Mouse (Mus musculus): ENCODE data around the gene Ccser1. TPM values are rescaled to one million over a fixed set of nuclear protein-coding genes. Genes with fewer than 3 reads are reported as not detected.
A peak's percentile ranks its signal among the peaks of the same experiment; 100 is the strongest.

Ccser1 gene
- 1.6 and 2.2 TPM in 2 replicates for polyA plus RNA-seq (2016; fragmentation: Nextera tagmentation; extraction: Ambion mirVana)

DNA sequence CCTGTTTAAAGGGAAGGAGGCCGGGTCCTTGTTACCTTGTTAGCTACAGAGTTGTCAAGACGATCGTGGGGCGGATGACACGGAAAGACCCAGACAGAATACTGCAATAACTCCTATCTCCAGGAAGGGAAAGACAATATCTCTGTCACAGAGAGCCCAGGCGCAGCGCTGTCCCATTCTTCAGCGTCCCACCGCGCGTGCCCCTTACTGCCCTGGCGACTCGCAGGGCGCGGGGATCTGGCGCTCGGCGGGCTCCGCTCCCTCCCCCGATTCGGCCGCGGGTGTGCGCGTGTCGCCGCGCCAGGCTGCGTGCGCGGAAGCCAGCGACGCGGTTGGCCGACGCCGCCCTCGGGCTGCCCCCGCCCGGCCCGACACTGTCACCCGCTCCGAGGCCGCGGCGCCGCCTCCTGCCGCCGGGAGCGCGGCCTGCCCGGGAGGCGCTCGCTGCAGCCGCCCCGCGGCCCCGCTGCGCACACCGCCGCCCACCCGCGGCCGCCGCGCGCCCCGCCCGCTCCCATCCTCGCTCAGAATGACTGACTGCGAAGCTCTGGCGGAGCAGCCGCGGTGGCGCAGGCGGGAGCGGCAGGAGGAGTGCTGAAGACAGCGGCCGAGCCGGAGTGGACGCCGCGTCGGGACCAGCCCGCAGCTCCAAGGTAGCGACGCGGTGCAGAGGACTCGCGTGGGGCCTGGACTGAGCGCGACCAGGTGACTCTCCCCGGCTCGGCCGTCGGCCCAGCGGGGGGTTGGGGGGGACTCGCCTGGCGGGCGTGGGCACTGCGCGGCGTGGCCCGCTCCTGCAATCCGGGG is at the start of gene Ccser1:
Gene Ccser1 (plus strand): TSS at position 376 of the 807 bp plus-strand sequence.
- H3K27me3 ChIP-seq (replicated peaks): peaks cover 7% of the 10 kb centered on the region
- 2% methylated on average over 100 of the region's 105 CpGs for WGBS
- peak within 1 kb of the TSS; percentile 78 for H3K4me3 ChIP-seq
- ATAC-seq (ENCODE audit: insufficient number of reproducible peaks, low FRiP score): peak; percentile 87
- H3K4me2 ChIP-seq: peak within 1 kb of the TSS; percentile 100
- peak within 1 kb of the TSS; percentile 82 for H3K9ac ChIP-seq
- no peak within 1 kb of the TSS for H3K27ac ChIP-seq (ENCODE audit: poor library complexity, severe bottlenecking)
- H3K4me1 ChIP-seq (replicated peaks): no peaks in the 10 kb centered on the region
- no peaks in the 10 kb centered on the region for H3K9me3 ChIP-seq (replicated peaks)
- no peaks in the 10 kb centered on the region for H3K36me3 ChIP-seq

GRCm38 (mm10) chr6:61136436-61136835 is 43.7 kb upstream of the Ccser1 start:
- Histone ChIP-seq H3K27me3 (replicated peaks) (no peaks in the 10 kb centered on the region), H3K4me1 (replicated peaks) (no peaks in the 10 kb centered on the region), H3K4me2 (no peak overlapping the region), H3K36me3 (no peaks in the 10 kb centered on the region), H3K9ac (no peak overlapping the region), H3K9me3 (replicated peaks) (0 out of 2 replicates have a peak, but pooled peaks cover 6% of the 10 kb centered on the region), H3K27ac (ENCODE audit: poor library complexity, severe bottlenecking) (no peak overlapping the region), H3K4me3 (no peak overlapping the region)
- no peak for ATAC-seq (ENCODE audit: insufficient number of reproducible peaks, low FRiP score)
- WGBS: 75% methylated on average over 2 of the region's 2 CpGs

DNA sequence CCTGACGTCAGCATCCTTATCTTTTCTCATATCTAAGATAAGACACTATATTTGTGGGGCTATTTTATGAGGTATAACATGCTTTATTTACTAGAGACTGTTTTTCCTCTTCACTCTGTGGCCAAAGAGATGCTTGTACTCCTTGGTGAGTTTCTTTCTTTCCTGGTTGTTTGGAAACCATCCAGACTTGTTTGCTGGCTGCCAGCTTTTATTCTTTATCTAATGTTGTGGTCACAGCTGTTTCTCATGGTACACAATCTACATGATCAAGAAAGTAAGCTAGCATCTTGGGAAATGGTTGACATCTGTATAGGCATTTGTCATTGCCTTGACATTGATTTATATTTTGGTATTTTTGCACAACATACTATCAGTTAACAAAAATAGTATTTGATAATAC is 37.1 kb upstream of the Ccser1 start:
- no peak overlapping the region for H3K4me3 ChIP-seq
- H3K27me3 ChIP-seq (replicated peaks): no peaks in the 10 kb centered on the region
- H3K4me1 ChIP-seq (replicated peaks): no peaks in the 10 kb centered on the region
- H3K9ac ChIP-seq: no peak overlapping the region
- no peak overlapping the region for H3K4me2 ChIP-seq
- H3K27ac ChIP-seq (ENCODE audit: poor library complexity, severe bottlenecking): no peak overlapping the region
- no peaks in the 10 kb centered on the region for H3K9me3 ChIP-seq (replicated peaks)
- H3K36me3 ChIP-seq: no peaks in the 10 kb centered on the region
- WGBS: 37% methylated on average over 1 of the region's 1 CpGs
- no peak for ATAC-seq (ENCODE audit: insufficient number of reproducible peaks, low FRiP score)

GRCm38 (mm10) chr6:61152924-61153323 is 27.2 kb upstream of the Ccser1 start:
- ATAC-seq (ENCODE audit: insufficient number of reproducible peaks, low FRiP score): no peak
- Histone ChIP-seq H3K4me3 (no peak overlapping the region), H3K27ac (ENCODE audit: poor library complexity, severe bottlenecking) (no peak overlapping the region), H3K9ac (no peak overlapping the region), H3K9me3 (replicated peaks) (no peaks in the 10 kb centered on the region), H3K4me1 (replicated peaks) (no peaks in the 10 kb centered on the region), H3K36me3 (no peaks in the 10 kb centered on the region), H3K4me2 (no peak overlapping the region), H3K27me3 (replicated peaks) (no peaks in the 10 kb centered on the region)
- WGBS: 76% methylated on average over 3 of the region's 3 CpGs

DNA sequence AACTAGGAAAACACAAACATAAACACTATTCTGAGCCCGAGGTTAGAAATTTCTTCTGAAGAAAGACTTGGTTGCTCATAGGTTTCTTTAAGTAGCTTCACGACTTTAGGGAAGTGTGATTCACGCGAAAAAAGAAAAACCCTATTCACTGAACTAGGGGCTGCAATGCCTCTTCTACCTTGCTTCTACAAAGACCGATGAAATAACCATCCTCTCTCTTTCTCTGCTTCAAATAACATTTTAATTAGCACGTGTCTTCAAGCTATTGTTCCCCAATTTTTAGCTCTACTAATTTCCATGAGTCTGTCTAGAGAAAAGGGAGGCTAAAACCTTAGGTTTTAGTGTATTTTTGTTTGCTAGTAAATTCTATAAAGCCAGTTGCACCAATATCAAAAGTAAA is 25.5 kb upstream of the Ccser1 start:
- Histone ChIP-seq H3K4me2 (no peak overlapping the region), H3K9ac (no peak overlapping the region), H3K27me3 (replicated peaks) (no peaks in the 10 kb centered on the region), H3K27ac (ENCODE audit: poor library complexity, severe bottlenecking) (no peak overlapping the region), H3K9me3 (replicated peaks) (no peaks in the 10 kb centered on the region), H3K4me1 (replicated peaks) (no peaks in the 10 kb centered on the region), H3K4me3 (no peak overlapping the region), H3K36me3 (no peaks in the 10 kb centered on the region)
- 55% methylated on average over 6 of the region's 6 CpGs for WGBS
- ATAC-seq (ENCODE audit: insufficient number of reproducible peaks, low FRiP score): no peak

DNA sequence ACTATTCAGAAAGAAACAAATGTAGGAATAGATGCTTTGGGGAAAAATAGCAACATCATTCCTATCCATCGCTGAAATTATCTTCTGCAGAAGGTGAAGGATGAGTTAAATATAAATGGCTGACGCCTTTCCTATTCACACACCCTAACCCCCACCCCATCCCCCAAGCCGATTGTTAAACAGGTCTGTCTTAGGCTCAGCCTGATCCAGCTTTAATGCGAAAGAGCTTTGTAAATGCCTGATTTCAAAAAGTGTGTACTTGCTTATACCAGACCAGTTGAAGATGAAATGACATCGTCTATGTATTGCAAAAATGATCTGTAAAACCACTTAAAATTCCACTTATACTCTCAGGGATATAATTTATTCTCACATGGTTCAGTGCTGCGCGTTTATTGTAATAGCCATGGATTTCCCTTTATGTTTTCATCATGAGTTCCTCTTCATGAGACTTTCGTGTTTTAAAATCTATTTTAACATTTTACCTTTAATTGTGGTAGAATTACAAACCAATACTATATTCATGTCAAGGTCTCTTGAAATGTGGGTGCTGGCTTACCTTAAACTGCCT is 25.0 kb upstream of the Ccser1 start:
- Histone ChIP-seq H3K27ac (ENCODE audit: poor library complexity, severe bottlenecking) (no peak overlapping the region), H3K9me3 (replicated peaks) (no peaks in the 10 kb centered on the region), H3K4me2 (no peak overlapping the region), H3K9ac (no peak overlapping the region), H3K36me3 (no peaks in the 10 kb centered on the region), H3K4me1 (replicated peaks) (no peaks in the 10 kb centered on the region), H3K4me3 (no peak overlapping the region), H3K27me3 (replicated peaks) (no peaks in the 10 kb centered on the region)
- ATAC-seq (ENCODE audit: insufficient number of reproducible peaks, low FRiP score): no peak
- 68% methylated on average over 8 of the region's 8 CpGs for WGBS

DNA sequence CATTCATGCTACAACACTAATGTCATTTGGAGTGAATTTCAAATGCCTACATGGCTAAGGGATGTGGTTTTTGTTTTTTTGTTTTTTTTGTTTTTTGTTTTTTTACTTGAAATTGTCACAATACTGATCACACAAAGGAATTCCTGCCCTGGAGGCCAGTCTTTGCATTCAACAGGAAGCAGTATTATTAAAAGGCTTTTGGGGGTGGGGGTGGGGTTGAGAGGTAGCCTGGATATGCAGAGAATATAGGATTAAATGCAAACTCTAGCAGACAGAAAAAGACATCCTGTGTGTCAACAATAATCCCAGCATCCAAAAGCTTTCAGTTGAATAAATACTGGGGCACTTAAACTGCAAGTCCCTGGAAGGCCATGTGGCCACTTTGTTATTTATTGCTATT is 24.4 kb upstream of the Ccser1 start:
- Histone ChIP-seq H3K4me1 (replicated peaks) (no peaks in the 10 kb centered on the region), H3K9me3 (replicated peaks) (no peaks in the 10 kb centered on the region), H3K4me2 (no peak overlapping the region), H3K9ac (no peak overlapping the region), H3K4me3 (no peak overlapping the region), H3K36me3 (no peaks in the 10 kb centered on the region), H3K27me3 (replicated peaks) (no peaks in the 10 kb centered on the region), H3K27ac (ENCODE audit: poor library complexity, severe bottlenecking) (no peak overlapping the region)
- ATAC-seq (ENCODE audit: insufficient number of reproducible peaks, low FRiP score): no peak

- Histone ChIP-seq H3K27ac (ENCODE audit: poor library complexity, severe bottlenecking) (no peak overlapping the region), H3K4me1 (replicated peaks) (no peaks in the 10 kb centered on the region), H3K27me3 (replicated peaks) (no peaks in the 10 kb centered on the region), H3K9me3 (replicated peaks) (no peaks in the 10 kb centered on the region), H3K4me3 (no peak overlapping the region), H3K4me2 (no peak overlapping the region), H3K9ac (no peak overlapping the region), H3K36me3 (no peaks in the 10 kb centered on the region)
- ATAC-seq (ENCODE audit: insufficient number of reproducible peaks, low FRiP score): no peak
Observed at GRCm38 (mm10) chr6:61162117-61162516, 18.0 kb upstream of the Ccser1 start.

GRCm38 (mm10) chr6:61166891-61167290 is 13.2 kb upstream of the Ccser1 start:
- Histone ChIP-seq H3K4me2 (no peak overlapping the region), H3K9ac (no peak overlapping the region), H3K4me3 (no peak overlapping the region), H3K36me3 (no peaks in the 10 kb centered on the region), H3K27me3 (replicated peaks) (no peaks in the 10 kb centered on the region), H3K27ac (ENCODE audit: poor library complexity, severe bottlenecking) (no peak overlapping the region), H3K4me1 (replicated peaks) (no peaks in the 10 kb centered on the region), H3K9me3 (replicated peaks) (no peaks in the 10 kb centered on the region)
- WGBS: 85% methylated on average over 1 of the region's 1 CpGs
- ATAC-seq (ENCODE audit: insufficient number of reproducible peaks, low FRiP score): no peak

- Histone ChIP-seq H3K4me1 (replicated peaks) (no peaks in the 10 kb centered on the region), H3K9ac (no peak overlapping the region), H3K27ac (ENCODE audit: poor library complexity, severe bottlenecking) (no peak overlapping the region), H3K27me3 (replicated peaks) (peaks cover 7% of the 10 kb centered on the region), H3K9me3 (replicated peaks) (no peaks in the 10 kb centered on the region), H3K36me3 (no peaks in the 10 kb centered on the region), H3K4me2 (no peak overlapping the region), H3K4me3 (no peak overlapping the region)
- 88% methylated on average over 1 of the region's 1 CpGs for WGBS
- no peak for ATAC-seq (ENCODE audit: insufficient number of reproducible peaks, low FRiP score)
Observed at GRCm38 (mm10) chr6:61176126-61176525, 4.0 kb upstream of the Ccser1 start.

DNA sequence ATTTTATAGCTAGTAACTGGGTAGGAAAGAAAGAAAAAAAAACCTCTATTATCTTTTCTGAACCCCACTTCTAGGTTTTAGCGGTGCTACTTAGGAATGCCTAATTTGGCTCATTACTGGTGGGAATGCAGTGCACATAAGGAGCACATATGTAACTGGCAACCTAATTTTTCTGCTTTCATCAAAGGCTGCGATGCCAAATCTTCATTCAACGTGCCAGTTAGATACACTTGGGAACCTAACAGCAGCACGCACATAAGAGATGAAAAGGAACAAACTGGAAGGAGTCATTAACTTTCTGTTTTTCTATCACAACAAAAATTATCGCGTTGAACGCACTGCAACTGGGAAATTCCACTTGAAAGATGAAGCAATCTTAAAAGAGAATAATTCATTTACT is 2.6 kb upstream of the Ccser1 start:
- H3K4me3 ChIP-seq: no peak overlapping the region
- H3K27ac ChIP-seq (ENCODE audit: poor library complexity, severe bottlenecking): no peak overlapping the region
- peaks cover 7% of the 10 kb centered on the region for H3K27me3 ChIP-seq (replicated peaks)
- no peaks in the 10 kb centered on the region for H3K36me3 ChIP-seq
- no peaks in the 10 kb centered on the region for H3K4me1 ChIP-seq (replicated peaks)
- H3K9me3 ChIP-seq (replicated peaks): no peaks in the 10 kb centered on the region
- 75% methylated on average over 7 of the region's 7 CpGs for WGBS
- ATAC-seq (ENCODE audit: insufficient number of reproducible peaks, low FRiP score): no peak
- no peak overlapping the region for H3K4me2 ChIP-seq
- no peak overlapping the region for H3K9ac ChIP-seq

DNA sequence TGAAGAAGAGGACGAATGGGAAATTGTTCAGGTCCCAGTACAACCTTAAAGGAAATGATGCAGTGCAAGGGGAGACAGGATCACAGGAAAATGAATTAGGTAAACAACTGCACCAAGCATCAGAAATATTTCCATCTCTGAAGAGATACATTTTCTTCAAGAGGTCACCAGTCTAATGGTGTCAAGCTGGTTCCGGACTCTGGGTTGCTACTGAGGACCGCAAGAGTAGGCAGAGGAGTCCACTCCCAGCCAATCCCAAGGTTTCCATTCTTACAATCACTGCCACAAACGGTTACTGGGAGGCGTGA is 529 bp upstream of the Ccser1 start:
- H3K9me3 ChIP-seq (replicated peaks): no peaks in the 10 kb centered on the region
- no peaks in the 10 kb centered on the region for H3K4me1 ChIP-seq (replicated peaks)
- H3K4me2 ChIP-seq: peak overlapping the region; percentile 100
- peak overlapping the region; percentile 82; the same call in 1 of the 2 replicates for H3K9ac ChIP-seq
- H3K36me3 ChIP-seq: no peaks in the 10 kb centered on the region
- H3K27ac ChIP-seq (ENCODE audit: poor library complexity, severe bottlenecking): no peak overlapping the region
- peak; percentile 60 for ATAC-seq (ENCODE audit: insufficient number of reproducible peaks, low FRiP score)
- 5% methylated on average over 5 of the region's 5 CpGs for WGBS
- H3K27me3 ChIP-seq (replicated peaks): peaks cover 7% of the 10 kb centered on the region
- peak overlapping the region; percentile 78 for H3K4me3 ChIP-seq

Data from heart, embryonic 12.5 days (tissue).